Mouse (Mus musculus): Measurements from ENCODE around the gene Frat1. TPM values are rescaled to one million over a fixed set of nuclear protein-coding genes. Genes with fewer than 3 reads are reported as not detected.

The Frat1 gene
- 2.1 and 2.2 TPM in 2 replicates for polyA plus RNA-seq (2015; fragmentation: Nextera tagmentation; extraction: Ambion mirVana)

DNA sequence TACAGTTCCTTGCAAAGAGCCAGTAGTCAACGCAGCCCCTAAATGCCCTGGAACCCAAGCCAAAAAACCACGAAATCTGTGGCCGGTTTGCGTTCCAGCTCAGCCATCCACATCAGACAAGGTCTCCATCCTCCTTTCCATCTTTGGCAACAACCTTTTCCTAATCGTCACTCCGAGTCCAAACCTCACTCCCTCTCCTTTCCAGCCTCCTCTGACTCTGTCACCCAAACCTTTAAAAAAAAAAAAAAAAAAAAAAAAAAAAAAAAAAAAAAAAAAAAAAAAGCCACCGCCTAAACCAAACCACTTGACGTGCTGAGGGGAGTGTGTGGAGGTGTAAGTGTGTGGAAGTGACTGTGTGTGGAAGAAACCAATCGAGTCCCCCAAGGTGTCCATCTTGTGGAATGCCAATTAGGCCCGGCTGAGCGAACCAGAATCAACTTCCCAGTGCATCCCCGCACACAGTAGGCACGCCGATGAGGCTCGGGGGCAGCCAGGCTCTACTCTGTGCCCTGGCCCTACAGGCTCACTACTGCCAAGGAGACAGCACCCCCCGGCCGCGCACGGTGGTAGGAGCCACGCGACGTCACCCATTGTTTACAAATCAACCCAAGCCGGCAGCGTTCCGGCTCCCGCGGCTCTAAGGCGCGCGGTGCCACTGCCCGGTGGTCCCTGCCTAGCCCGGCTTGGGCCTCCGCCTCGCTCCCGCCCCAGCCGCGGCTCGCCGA, at the start of gene Frat1:
TSS of gene Frat1 (plus strand) at position 590 of the 725 bp plus-strand sequence.
- peak; percentile 85 for ATAC-seq (ENCODE audit: extremely low read depth, insufficient number of reproducible peaks, low FRiP score, low TSS enrichment)
- Histone ChIP-seq H3K27me3 (replicated peaks) (peaks cover 24% of the 10 kb centered on the region), H3K36me3 (no peaks in the 10 kb centered on the region), H3K9ac (peak within 1 kb of the TSS; percentile 86), H3K4me1 (peaks cover 17% of the 10 kb centered on the region), H3K4me3 (peak within 1 kb of the TSS; percentile 78), H3K27ac (replicated peaks) (peak within 1 kb of the TSS; percentile 85), H3K4me2 (peak within 1 kb of the TSS; percentile 99), H3K9me3 (no peaks in the 10 kb centered on the region)
- WGBS = under 1% methylated on average over 32 of the region's 39 CpGs

DNA sequence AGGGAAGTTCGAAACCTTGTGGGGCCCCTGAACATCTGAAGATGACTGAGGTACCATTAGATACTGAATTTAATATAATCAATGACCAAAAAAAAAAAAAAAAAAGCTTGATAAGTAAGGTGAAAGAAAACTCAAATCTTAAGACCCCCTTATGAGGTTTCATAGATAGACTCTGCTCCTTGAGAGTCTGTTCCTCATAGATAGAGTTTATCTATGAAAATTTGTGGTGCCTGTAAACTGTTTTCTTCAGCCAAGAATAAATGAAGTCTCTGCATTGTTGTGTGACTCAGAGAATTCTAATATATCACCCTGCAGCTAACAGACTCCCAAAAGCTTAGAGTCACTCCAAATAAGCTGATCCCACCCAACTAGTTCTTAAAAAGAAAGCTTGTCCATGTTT, 42.9 kb upstream of the Frat1 start:
- no peaks in the 10 kb centered on the region for H3K4me1 ChIP-seq
- peaks cover 61% of the 10 kb centered on the region for H3K36me3 ChIP-seq
- no peak for ATAC-seq (ENCODE audit: extremely low read depth, insufficient number of reproducible peaks, low FRiP score, low TSS enrichment)
- no peak overlapping the region for H3K27ac ChIP-seq (replicated peaks)
- no peak overlapping the region for H3K9ac ChIP-seq
- H3K4me2 ChIP-seq = no peak overlapping the region
- no peak overlapping the region for H3K4me3 ChIP-seq
- 91% methylated on average over 1 of the region's 1 CpGs for WGBS
- H3K27me3 ChIP-seq (replicated peaks) = no peaks in the 10 kb centered on the region
- no peaks in the 10 kb centered on the region for H3K9me3 ChIP-seq

DNA sequence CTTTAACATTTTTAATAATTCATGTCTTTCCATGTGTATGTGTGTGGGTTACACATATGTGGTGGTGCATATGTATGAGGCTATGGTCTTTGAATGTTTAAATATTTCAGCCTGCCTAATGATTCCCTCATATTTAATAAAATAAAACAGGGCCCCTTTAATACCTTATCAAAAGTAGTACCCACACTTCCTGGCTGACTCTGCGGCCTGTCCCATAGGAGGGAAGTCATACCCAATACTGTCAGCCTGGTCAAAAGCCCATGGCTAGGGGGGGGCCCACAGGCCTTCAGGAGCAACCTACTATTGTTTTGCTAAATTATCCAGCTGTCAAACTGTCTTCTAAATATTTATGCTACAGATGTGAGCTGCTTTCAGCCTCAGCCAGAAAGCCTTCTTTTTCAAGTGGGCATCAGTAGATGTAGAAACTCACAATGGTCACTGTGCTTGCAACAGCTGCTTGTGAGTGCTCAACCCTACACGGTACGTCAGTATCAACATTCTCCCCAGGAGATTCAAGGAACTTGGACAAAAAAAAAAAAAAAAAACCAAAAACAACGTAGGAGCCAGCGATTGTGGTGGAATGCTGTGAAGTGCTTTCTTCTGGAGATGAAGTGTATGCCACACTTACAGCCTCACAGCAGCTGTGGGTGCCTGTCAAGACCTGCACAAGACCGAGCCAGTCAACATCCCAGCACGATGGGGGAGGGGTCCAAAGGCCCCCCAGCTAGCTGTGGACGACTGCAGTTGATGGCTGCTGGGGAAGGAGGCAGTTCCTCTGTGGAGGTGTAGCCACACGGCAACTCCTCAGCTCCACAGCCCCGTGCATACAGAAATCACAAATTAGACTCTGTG, 40.4 kb upstream of the Frat1 start:
- Histone ChIP-seq H3K4me2 (no peak overlapping the region), H3K4me1 (no peaks in the 10 kb centered on the region), H3K9me3 (no peaks in the 10 kb centered on the region), H3K27me3 (replicated peaks) (no peaks in the 10 kb centered on the region), H3K9ac (no peak overlapping the region), H3K4me3 (no peak overlapping the region), H3K27ac (replicated peaks) (no peak overlapping the region), H3K36me3 (peaks cover 45% of the 10 kb centered on the region)
- ATAC-seq (ENCODE audit: extremely low read depth, insufficient number of reproducible peaks, low FRiP score, low TSS enrichment) = no peak
- 55% methylated on average over 10 of the region's 10 CpGs for WGBS

DNA sequence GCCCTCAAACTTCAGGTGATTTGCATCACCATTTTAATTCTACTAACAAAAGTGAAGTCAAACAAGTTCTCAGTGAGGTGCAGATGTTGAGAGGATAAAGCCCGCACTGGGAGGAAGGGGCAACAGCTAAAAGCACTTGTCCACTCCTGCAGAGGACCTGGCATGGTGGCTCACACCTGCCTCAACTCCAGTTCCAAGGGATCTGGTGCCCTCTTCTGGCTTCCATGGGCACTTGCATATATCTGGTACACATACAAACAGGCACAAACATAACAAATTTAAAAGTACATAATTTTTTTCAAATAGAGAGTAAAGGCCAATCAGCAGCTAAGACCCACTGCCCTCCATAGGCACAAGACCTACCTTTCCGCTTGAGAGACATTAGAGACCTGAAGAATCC, 38.4 kb upstream of the Frat1 start:
- H3K4me3 ChIP-seq = no peak overlapping the region
- no peak overlapping the region for H3K9ac ChIP-seq
- ATAC-seq (ENCODE audit: extremely low read depth, insufficient number of reproducible peaks, low FRiP score, low TSS enrichment) = no peak
- H3K27me3 ChIP-seq (replicated peaks) = no peaks in the 10 kb centered on the region
- WGBS = 88% methylated on average over 2 of the region's 2 CpGs
- no peaks in the 10 kb centered on the region for H3K9me3 ChIP-seq
- H3K4me2 ChIP-seq = no peak overlapping the region
- no peak overlapping the region for H3K27ac ChIP-seq (replicated peaks)
- 0 out of 2 replicates have a peak, but pooled peaks cover 2% of the 10 kb centered on the region for H3K4me1 ChIP-seq
- peaks cover 28% of the 10 kb centered on the region for H3K36me3 ChIP-seq

DNA sequence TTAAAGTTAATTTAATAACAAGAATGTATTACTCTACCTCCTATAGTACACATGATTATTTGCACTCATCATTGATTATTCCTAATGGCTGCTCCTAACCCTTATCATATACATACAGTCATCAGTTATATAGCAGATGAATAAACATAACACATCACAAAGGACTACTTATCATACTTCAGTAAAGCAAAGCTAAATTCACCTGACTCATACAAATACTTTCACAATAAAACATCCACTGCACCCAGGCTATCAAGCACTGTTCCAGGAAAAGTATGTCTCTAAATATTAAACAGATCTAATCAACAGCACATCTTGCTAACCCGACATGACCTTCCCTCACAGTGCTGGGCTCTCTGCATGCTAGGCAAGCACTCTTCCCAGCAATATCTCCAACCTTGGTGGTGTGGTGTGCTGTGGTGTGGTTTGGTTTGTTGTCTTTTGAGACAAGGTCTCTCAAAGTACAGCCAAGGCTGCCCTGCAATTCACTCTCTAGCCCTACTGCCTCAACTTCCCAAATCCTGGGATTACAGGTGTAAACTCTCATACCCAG, 36.8 kb upstream of the Frat1 start:
- H3K36me3 ChIP-seq = peaks cover 15% of the 10 kb centered on the region
- no peaks in the 10 kb centered on the region for H3K27me3 ChIP-seq (replicated peaks)
- no peaks in the 10 kb centered on the region for H3K9me3 ChIP-seq
- no peak overlapping the region for H3K9ac ChIP-seq
- H3K4me1 ChIP-seq = 0 out of 2 replicates have a peak, but pooled peaks cover 2% of the 10 kb centered on the region
- no peak overlapping the region for H3K4me2 ChIP-seq
- 59% methylated on average over 1 of the region's 1 CpGs for WGBS
- no peak for ATAC-seq (ENCODE audit: extremely low read depth, insufficient number of reproducible peaks, low FRiP score, low TSS enrichment)
- no peak overlapping the region for H3K27ac ChIP-seq (replicated peaks)
- no peak overlapping the region for H3K4me3 ChIP-seq

DNA sequence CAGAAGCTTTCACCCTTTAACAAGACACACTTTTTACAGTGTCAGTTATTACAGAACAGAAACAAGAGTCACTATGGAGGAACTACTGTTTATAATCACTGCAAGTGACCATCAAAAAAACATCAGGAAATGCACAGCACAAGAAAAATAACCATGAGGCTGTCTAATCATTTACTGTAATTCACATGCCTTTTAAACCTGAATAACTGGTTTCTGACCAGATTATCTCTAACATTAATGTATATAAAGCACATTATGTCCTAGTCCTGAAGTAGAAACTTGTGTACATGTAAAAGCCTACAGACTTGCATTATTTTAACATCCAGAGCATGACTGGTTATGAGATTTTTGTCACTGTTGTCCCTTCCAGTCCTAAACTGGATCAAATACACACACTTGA, 35.8 kb upstream of the Frat1 start:
- no peak overlapping the region for H3K27ac ChIP-seq (replicated peaks)
- no peak for ATAC-seq (ENCODE audit: extremely low read depth, insufficient number of reproducible peaks, low FRiP score, low TSS enrichment)
- no peak overlapping the region; the same call in 1 of the 2 replicates for H3K9ac ChIP-seq

DNA sequence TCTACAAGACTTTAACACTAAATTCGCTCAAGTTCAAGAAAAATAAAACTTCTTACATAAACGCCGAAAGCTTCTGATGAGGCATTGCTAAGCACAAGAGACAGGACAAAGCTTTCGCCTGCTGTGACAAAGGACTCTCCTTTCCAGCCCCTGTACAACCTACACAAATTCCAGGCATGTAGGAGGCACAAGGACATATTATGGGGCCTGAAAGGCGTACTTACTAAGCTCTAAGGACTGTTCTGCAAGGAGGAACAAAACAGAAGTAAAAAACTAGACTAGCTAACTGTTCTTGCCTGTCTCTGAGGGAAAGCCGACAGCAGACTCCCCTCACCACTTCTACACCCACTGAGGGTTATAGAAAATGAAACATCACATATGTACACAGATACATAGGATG, 34.9 kb upstream of the Frat1 start:
- H3K9me3 ChIP-seq = no peaks in the 10 kb centered on the region
- no peak overlapping the region for H3K4me2 ChIP-seq
- H3K4me3 ChIP-seq = no peak overlapping the region
- no peak overlapping the region for H3K9ac ChIP-seq
- no peak overlapping the region for H3K27ac ChIP-seq (replicated peaks)
- ATAC-seq (ENCODE audit: extremely low read depth, insufficient number of reproducible peaks, low FRiP score, low TSS enrichment) = no peak
- WGBS = 82% methylated on average over 6 of the region's 6 CpGs
- H3K27me3 ChIP-seq (replicated peaks) = no peaks in the 10 kb centered on the region
- H3K4me1 ChIP-seq = peaks cover 4% of the 10 kb centered on the region
- H3K36me3 ChIP-seq = peaks cover 11% of the 10 kb centered on the region

More for the DNA sequence above, 35.8 kb upstream of the Frat1 start:
- no peaks in the 10 kb centered on the region for H3K27me3 ChIP-seq (replicated peaks)
- 0 out of 2 replicates have a peak, but pooled peaks cover 2% of the 10 kb centered on the region for H3K4me1 ChIP-seq
- no peaks in the 10 kb centered on the region for H3K9me3 ChIP-seq
- no peak overlapping the region for H3K4me3 ChIP-seq
- H3K4me2 ChIP-seq = no peak overlapping the region
- peaks cover 15% of the 10 kb centered on the region for H3K36me3 ChIP-seq

DNA sequence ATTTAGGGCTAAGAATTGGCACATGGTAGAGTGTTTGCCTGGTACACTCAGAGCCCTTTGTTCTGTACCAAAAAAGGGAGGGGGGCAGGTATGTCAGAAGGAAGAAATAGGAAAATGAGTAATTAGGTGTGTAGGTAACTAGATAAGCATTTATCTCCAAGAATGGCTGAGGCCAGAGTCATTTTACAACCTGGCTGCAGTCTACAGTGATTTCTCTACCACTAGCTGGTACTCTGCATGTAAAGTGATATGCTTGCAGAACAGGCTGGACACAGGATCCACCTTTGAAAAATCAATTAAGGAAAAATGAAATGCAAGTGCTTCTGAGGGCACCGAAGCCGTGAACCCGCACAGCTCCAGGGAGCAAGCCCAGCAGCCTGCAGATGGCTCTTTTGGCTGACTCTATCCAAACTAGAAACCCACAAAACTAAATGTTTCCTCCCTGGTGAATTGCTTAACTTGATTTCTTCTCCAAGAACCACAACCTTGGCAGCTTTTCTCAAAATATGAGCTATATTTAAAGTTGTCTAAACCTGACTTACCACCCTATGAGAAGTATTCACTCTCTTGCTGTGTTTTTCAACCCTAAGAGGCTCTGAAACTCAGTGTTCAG, 33.5 kb upstream of the Frat1 start:
- no peak for ATAC-seq (ENCODE audit: extremely low read depth, insufficient number of reproducible peaks, low FRiP score, low TSS enrichment)
- no peak overlapping the region for H3K4me2 ChIP-seq
- H3K9ac ChIP-seq = no peak overlapping the region
- H3K4me3 ChIP-seq = no peak overlapping the region
- H3K36me3 ChIP-seq = peaks cover 4% of the 10 kb centered on the region
- no peaks in the 10 kb centered on the region for H3K9me3 ChIP-seq
- 85% methylated on average over 3 of the region's 3 CpGs for WGBS
- no peak overlapping the region for H3K27ac ChIP-seq (replicated peaks)
- H3K4me1 ChIP-seq = peaks cover 14% of the 10 kb centered on the region
- H3K27me3 ChIP-seq (replicated peaks) = no peaks in the 10 kb centered on the region

DNA sequence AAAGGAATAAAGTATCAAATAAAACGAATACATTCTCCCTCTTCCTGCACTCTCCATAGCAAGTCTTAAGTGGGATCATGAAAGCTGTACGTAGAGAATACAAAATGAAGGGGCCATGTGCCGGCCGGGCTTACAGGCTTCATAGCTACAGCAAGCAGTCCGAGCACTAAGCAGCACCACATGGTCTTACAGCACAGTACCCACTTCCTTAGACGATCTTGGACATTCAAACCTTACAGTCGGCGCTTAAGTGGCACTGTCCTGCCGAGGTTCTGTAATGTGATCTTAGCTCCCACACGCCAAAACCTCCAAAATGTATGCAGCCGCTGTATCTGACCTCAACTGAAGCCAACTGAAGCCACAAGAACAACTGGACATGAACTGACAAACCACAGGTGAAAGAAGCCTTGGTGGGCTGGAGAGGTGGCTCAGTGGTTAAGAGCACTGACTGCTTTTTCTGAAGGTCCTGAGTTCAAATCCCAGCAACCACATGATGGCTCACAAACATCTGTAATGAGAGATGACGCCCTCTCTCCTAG, 32.9 kb upstream of the Frat1 start:
- Histone ChIP-seq H3K27me3 (replicated peaks) (no peaks in the 10 kb centered on the region), H3K4me2 (no peak overlapping the region), H3K4me3 (no peak overlapping the region), H3K9me3 (no peaks in the 10 kb centered on the region), H3K27ac (replicated peaks) (no peak overlapping the region), H3K9ac (no peak overlapping the region), H3K4me1 (peaks cover 14% of the 10 kb centered on the region), H3K36me3 (no peaks in the 10 kb centered on the region)
- no peak for ATAC-seq (ENCODE audit: extremely low read depth, insufficient number of reproducible peaks, low FRiP score, low TSS enrichment)
- WGBS = 79% methylated on average over 12 of the region's 12 CpGs

DNA sequence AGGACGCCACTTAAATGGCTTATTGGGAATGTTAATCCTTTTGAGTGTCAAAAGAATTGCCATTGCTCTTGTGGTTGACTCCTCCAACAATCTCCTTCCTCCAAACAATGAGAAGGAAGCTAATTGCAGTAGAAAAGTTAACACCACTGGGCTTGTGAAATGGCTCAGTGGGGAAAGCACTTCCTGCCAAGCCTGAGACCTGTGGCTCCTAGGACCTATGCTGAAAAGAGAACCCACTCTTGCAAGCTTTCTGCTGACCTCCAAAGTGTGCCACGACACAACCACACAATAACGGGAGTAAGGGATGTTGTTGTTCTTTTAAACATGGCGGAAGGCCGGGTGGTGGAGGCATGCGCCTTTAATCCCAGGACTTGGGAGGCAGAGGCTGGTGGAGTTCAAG, 32.2 kb upstream of the Frat1 start:
- Histone ChIP-seq H3K4me3 (no peak overlapping the region), H3K36me3 (no peaks in the 10 kb centered on the region), H3K4me2 (no peak overlapping the region), H3K4me1 (peaks cover 18% of the 10 kb centered on the region), H3K9ac (no peak overlapping the region), H3K27me3 (replicated peaks) (no peaks in the 10 kb centered on the region), H3K9me3 (no peaks in the 10 kb centered on the region), H3K27ac (replicated peaks) (no peak overlapping the region)
- 90% methylated on average over 6 of the region's 6 CpGs for WGBS
- ATAC-seq (ENCODE audit: extremely low read depth, insufficient number of reproducible peaks, low FRiP score, low TSS enrichment) = no peak

DNA sequence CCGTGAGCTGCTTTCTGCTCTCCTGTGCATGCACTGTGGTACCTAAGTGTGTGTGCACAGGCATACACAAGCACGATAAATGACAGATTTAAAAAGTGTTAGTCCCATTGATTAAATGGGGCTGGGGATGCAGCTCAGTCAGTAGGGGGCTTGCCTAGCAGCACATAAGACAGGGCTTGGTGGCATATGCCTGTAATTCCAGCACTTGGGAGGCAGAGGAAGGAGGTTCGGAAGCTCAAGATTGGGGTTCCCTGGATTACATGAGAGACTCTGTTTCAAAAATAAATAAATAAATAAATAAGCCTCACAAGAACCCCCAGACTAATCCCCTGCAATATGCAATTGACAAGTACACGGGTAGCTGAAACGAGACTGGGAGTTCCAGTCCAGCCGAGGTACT, 29.3 kb upstream of the Frat1 start:
- 51% methylated on average over 6 of the region's 6 CpGs for WGBS
- ATAC-seq (ENCODE audit: extremely low read depth, insufficient number of reproducible peaks, low FRiP score, low TSS enrichment) = no peak
- H3K4me1 ChIP-seq = peaks cover 17% of the 10 kb centered on the region
- 0 out of 2 replicates have a peak, but pooled peaks cover under 1% of the 10 kb centered on the region for H3K9me3 ChIP-seq
- peak overlapping the region; percentile 89 for H3K9ac ChIP-seq
- no peaks in the 10 kb centered on the region for H3K27me3 ChIP-seq (replicated peaks)
- no peak overlapping the region for H3K27ac ChIP-seq (replicated peaks)
- H3K36me3 ChIP-seq = no peaks in the 10 kb centered on the region
- H3K4me3 ChIP-seq = peak overlapping the region; percentile 76
- H3K4me2 ChIP-seq = peak overlapping the region; percentile 80
